Mouse (Mus musculus) bone marrow macrophage, adult 2 months (primary cell): Measurements from ENCODE around the gene Mttp.

Experiments
- CTCF ChIP-seq: IDR thresholded peaks from 2 replicates; pipeline ENCODE4 v1.5.1; 2012; ENCODE audit warnings: low read depth, mild to moderate bottlenecking, low read length, moderate library complexity
- POLR2A ChIP-seq: IDR thresholded peaks from 2 replicates; pipeline ENCODE4 v1.6.1; 2012; ENCODE audit warnings: mild to moderate bottlenecking, low read depth, low read length, borderline replicate concordance

DNA sequence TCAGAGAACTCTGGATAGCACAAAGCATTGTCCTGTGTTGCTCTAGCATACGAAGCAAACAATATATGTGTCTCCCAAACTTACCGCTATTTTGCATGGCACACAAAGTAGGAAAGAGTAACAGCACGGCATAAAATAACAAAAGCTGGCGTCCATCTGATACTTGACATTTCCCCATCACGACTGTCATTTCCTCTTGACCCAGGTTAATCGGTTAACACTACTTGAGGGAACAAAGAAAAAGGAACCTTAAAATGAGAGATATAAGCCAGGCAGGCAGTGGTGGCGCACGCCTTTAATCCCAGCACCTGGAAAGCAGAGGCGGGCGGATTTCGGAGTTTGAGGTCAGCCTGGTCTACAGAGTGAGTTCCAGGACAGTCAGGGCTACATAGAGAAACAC lies 10.9 kb downstream of the Mttp start:
- TF ChIP-seq CTCF (no peak), POLR2A (no peak)
